Mouse (Mus musculus): Measurements from ENCODE around the gene Gys1.

- TF ChIP-seq CTCF (IDR thresholded peaks at IDR 0.05; ENCODE audit: insufficient read depth, low read depth, low read length), result peak; percentile 49; the same call in 1 of the 2 replicates
- TF ChIP-seq POLR2A (IDR thresholded peaks at IDR 0.05; ENCODE audit: insufficient read depth, low read depth, low read length), result no peak
Observed at GRCm38 (mm10) chr7:45447325-45447990, 12.8 kb downstream of the Gys1 start.
